Mouse (Mus musculus): Measurements from ENCODE around the gene Rpl10a.
"Not testable (repeated sequence)": the region's sequence is repeated elsewhere in the genome, so short reads cannot be mapped to it uniquely, and the experiment has no call there.

Gene Rpl10a

DNA sequence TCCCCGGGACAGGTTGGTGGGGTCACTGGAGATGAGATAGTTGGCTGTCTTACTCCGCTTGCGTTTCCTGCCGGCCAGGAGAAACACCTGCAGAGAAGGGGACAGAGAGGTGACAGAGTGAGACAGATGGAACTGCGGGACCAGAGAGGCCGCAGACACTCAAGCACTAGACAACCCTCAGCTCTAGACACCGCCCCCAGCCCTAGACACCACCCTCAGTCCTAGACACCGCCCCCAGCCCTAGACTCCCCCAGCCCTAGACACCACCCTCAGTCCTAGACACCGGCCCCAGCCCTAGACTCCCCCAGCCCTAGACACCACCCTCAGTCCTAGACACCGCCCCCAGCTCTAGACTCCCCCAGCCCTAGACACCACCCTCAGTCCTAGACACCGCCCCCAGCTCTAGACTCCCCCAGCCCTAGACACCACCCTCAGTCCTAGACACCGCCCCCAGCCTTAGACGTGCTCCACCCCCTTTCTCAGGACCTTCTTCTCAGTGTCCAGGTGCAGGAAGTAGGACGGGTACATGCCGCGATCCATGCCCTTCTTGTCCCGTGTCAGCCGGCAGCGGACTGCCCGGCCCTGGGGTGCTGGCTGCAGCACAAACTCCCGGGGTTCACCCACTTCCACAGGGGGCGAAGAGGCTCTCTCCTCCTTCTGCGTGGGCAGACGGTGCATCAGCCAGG, 30.4 kb downstream of the Rpl10a start:
- DNase-seq (ENCODE audit: low spot score in 2 of 2), result not testable (repeated sequence)

DNA sequence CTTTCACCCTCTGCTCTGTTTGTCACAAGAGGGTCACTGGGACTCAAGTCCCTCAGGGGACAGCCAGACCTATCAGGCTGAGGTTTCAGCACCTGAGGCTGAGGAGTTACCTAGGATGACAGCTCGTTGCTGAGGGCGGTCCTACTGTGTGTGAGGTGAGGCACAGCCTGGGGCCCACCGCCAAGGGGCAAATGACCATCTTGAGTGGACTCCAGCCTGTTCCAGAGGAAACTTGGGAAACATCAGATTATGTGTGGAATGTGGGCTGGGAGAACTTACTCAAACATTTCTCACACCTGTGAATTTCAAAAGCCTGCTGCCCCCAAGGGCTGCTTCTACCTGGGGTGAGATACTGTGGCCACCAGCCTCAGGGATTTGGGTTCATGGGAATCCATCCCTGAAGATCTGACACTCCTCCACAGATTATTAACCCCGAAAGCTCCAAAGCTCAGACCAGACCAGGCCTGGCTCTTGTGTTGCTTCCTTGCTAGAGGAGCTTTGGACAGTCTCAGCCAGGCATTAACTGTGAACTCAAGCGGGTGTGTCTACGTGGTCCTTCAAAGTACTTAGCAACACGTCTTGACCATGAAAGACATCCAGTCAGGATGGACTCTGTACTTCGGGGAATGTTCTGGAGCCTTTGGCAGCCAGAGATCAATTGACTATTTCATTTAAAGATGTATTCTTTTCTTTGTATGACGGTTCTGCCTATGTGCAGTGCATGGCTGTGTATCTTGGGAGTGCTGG, 32.4 kb downstream of the Rpl10a start:
- no peak for DNase-seq (ENCODE audit: low spot score in 2 of 2)

DNA sequence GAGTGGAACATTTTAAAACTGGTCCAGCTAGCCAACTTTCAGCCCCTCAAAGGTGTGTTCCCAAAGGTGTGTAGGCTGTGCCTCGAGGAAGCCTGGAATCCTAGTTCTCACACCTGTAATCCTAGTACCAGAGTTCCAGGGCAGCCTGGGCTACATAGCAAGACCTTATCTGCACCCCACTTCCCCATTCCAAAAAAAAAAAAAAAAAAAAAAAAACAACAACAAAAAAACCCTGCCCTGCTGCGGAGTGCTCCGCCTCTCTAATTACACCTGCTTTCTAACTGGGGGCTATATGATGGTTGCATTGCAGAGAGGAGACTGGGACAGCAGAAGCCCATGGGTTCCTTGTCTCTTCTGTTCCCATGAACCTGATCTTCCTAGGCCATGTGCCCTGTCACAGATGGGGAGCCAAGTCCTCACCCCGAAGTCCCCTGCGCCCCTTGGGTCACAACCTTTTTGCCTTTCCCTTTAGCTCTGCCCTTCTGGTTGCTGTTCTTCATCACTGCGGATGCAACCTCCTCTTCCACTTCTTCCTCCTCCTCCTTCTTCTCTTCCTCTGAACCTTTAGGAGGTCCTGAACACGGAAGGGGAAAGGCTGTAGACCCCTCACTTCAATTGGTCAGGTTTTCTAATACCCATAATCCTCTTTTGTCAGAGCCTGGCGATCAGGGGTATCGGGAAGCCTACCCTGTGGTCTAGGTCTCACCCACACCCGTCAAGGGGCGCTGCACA, 33.8 kb downstream of the Rpl10a start:
- DNase-seq (ENCODE audit: low spot score in 2 of 2), result no peak

GRCm38 (mm10) chr17:28362653-28363292, 34.5 kb downstream of the Rpl10a start:
- DNase-seq (ENCODE audit: low spot score in 2 of 2), result peak; percentile 32 to 35

DNA sequence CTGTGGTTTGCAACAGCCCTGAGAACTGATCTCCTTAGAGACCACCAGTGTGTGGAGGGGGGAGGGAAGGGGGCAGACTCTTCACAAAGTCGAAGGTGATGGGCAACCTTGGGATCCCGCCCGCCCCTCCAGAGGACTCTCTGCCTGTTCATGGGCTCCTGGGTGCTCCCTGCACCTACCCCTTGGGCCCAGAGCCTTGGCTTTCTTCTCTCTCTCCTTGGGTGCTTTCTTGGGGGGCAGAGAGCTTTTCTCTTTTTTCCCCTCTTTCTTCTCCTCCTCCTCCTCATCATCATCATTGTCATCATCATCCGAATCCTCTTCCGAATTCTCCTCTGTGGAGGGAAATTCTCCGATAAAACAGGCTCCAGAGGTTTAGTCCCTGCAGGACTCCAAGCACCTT, 35.2 kb downstream of the Rpl10a start:
- DNase-seq (ENCODE audit: low spot score in 2 of 2), result no peak

- no peak for DNase-seq (ENCODE audit: low spot score in 2 of 2)
Observed at GRCm38 (mm10) chr17:28365122-28365521, 36.9 kb downstream of the Rpl10a start, which contains the start of gene Tulp1. TSS of gene Tulp1 (minus strand) at chr17:28365222.

DNA sequence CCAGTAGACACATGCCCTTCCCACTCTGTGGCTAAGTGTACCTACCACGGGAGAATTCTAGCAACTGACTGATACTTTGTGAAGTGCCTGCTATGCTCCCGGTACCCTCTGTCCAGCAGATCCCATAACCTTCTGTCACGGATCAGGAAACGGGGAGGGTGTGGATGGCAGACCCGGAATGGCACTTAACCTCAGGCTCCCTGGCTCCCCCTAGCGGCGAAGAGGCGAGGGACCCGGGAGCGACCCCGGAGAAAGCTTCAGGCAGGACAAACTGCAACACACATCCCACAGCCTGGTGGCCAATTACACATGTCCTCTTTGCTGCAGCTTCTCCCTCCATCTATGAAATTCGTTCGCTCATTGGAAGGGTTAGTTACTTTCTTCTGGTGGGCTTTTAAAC, 40.2 kb downstream of the Rpl10a start:
- peak; percentile 55 to 66 for DNase-seq (ENCODE audit: low spot score in 2 of 2)

- no peak for DNase-seq (ENCODE audit: low spot score in 2 of 2)
Observed at GRCm38 (mm10) chr17:28369056-28369455, 40.8 kb downstream of the Rpl10a start.

DNA sequence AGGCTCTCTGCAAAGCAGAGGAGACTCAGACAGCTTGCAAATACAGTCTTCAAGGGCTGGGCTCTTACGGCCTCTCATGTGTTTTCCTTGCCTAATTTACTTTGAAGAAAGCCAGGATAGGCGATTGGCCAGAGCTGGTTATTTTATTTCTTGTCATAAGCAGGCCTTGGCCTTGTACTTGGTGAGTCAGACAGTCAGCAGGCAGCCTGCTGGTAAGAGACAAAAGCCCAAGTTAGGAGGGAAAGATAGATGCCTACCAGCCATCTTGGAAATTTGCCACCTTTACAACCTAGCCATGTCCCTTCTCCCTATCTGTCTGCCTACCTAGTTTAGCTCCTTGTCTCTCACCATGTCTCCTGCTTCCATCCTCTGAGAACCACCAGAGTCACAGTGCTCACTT, 43.0 kb downstream of the Rpl10a start:
- DNase-seq (ENCODE audit: low spot score in 2 of 2), result no peak

DNA sequence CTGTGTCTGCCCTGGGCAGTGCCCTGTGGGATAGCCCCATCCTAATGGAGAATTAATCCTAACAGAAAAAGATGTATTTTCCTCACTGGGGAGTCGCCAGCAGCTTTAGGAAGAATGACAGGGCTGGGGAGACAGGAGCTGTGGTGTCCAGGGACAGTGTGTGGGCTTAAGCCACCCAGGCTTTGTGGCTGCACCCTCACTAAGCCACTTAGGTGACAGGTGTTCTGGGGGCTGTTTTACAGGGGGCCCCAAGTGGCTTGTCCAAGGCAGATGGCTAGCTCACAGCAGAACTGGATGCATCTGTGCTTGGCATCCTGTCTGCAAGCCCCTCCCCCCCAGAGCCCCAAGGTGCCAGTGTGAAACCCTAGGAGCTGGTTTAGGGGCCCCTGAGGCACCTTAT, 43.7 kb downstream of the Rpl10a start:
- no peak for DNase-seq (ENCODE audit: low spot score in 2 of 2)

GRCm38 (mm10) chr17:28373821-28374220, 45.5 kb downstream of the Rpl10a start:
- peak; percentile 34 to 47 for DNase-seq (ENCODE audit: low spot score in 2 of 2)

DNA sequence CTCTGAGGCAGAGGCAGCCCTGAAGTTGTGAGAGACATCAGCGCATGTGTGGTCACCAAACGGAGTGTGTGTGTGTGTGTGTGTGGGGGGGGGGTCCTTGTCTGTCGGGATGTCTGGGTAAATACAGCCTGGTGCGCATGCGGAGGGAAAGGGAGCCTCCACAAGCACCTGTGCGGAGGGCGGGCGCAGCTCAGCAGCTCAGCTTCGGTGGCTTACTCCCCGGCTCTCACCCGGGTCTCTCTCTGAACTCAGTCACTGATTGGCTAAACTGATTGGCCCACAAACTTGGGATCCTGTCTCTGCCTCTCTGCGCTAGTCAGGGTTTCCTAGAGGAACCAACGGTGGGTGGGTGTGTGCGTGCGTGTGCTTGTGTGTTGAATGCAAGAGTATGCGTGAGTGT, 46.2 kb downstream of the Rpl10a start:
- no peak for DNase-seq (ENCODE audit: low spot score in 2 of 2)

DNA sequence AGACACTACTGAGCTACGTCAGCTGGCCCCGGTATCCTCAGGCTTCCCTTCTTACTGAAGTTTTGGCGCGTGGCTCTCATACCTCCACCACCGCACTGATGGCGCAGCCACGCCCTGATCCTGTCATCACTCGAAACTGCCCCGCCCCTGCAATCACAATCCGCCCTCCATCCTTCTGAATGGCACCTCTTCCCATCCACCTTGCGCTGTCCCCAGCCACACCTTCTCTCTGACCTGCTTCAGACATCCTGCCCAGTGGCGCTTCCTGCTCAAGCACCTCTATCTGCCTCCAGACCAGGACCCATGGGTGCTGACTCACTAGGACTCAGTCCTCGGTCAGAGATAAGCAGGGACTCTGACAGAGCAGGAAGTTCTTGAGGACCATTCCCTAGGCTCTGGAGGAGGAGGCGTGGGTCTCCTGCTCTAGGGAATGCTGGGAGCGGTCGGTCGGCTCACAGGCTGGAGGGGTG, 47.4 kb downstream of the Rpl10a start:
- peak; percentile 26 to 28 for DNase-seq (ENCODE audit: low spot score in 2 of 2)

DNA sequence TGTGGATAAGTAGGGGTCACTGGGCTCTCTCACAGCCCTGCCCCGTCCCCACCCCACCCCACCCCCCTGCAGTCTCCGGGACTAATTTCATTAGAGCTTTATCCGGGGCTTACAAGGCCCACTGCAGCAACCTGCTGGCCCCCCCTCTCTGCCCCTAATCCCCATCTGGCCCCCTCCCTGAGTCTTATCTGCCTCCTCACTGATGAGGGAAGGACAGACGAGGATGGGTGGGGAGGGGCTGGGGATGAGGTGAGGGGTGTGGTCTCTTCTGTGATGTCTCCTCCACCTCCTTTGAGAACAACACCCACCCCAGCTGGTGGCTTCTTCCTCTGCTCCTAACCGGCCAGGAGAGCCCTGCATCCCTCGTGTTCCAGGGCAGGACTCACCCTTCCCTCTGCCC, 52.0 kb downstream of the Rpl10a start:
- DNase-seq (ENCODE audit: low spot score in 2 of 2), result no peak

Measured in natural killer cell, adult 2 months (primary cell).